ENCODE assay signal across 8 mouse cellular contexts in the genomic region with DNA sequence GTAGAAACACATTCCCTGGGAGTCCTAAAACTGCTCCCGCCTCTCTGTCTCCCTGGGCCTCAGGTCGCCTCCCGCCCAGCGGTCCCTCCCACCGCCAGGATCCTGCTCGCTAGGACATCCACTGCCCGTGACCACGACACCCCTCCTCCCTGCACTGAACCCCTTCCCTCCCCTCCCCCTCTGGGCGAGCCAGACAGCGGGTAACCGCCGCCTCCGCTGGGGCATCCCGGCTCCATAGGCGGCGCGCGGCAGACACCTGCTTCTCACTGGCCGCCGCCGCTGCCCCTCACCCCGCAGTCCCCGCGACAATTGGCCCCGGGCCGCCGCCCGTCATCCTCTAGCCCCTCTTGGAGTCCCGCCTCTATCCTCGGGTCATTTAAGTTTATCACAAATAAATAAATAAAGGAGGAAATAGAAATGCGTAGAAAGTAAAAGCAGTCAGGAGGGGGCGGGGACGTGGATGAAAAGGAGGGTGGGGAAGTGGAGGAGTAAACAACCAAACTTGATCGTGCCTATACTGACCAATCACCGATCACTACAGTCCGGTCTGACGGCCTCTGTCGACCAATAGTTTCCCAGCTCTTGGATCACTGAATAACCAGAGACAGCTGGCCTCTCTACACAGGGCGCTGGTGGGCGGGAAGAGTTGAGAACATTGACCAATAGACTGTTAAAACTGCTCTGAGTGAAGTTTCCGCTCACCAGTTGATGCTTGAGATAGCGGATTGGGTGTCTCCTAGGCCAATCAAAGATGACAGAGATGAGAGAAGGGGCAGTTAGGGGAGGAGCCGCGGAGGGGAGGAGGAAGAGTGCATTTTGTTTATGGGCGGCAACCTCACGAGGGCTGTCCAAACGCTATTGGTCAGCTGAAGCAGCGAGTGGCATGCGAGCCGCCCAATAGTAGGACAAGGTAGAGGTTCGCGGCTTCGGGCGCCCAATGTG. TPM values are rescaled to one million over a fixed set of nuclear protein-coding genes. Genes with fewer than 3 reads are reported as not detected.
DNase-seq lines count a peak whose midpoint lies in the region; ATAC-seq and TF ChIP-seq lines count a peak whose summit lies in the region.

No protein-coding gene starts in this region.

- H3K4me3 ChIP-seq in ES-E14 (ENCODE audit: insufficient read depth in 1 of 2, low read depth in 1 of 2, low read length in 2 of 2, poor library complexity in 1 of 2, severe bottlenecking in 1 of 2), result peak overlapping the region; percentile 91 to 99
- peak overlapping the region; percentile 96 for H3K4me3 ChIP-seq in forebrain, embryonic 15.5 days
- H3K4me3 ChIP-seq in lung, adult 2 months (replicated peaks; ENCODE audit: extremely low read depth, low read depth, low read length), result peak overlapping the region; percentile 75

- peak; percentile 86; the same call in 1 of the 2 replicates for TF ChIP-seq POLR2A in lung, adult 2 months (IDR thresholded peaks at IDR 0.05; ENCODE audit: borderline replicate concordance, extremely low read depth, low read depth, low read length)

- H3K9me3 ChIP-seq in ES-E14 (ENCODE audit: control insufficient read depth, insufficient read depth, low read depth, low read length), result no peaks in the 10 kb centered on the region
- H3K9me3 ChIP-seq in forebrain, embryonic 15.5 days, result no peaks in the 10 kb centered on the region

- no peak for TF ChIP-seq CTCF in lung, adult 2 months (IDR thresholded peaks at IDR 0.05; ENCODE audit: insufficient read depth, low read length)

- H3K27me3 ChIP-seq in forebrain, embryonic 15.5 days, result no peaks in the 10 kb centered on the region

- in situ Hi-C loops in ES-E14 (cut with MboI; ENCODE audit: low sequenced_read_pairs in 2 of 2, unreplicated experiment in 2 of 2), result no loop called here

- H3K36me3 ChIP-seq in ES-E14 (ENCODE audit: control insufficient read depth, insufficient read depth, low read length, poor library complexity, severe bottlenecking), result no peaks in the 10 kb centered on the region
- H3K36me3 ChIP-seq in forebrain, embryonic 15.5 days, result no peaks in the 10 kb centered on the region

- WGBS in forebrain, embryonic 15.5 days, result under 1% methylated on average over 53 of the region's 54 CpGs
- under 1% methylated on average over 54 of the region's 54 CpGs for WGBS in lung, adult 2 months

- DNase-seq in ES-E14 (ENCODE audit: low read depth, low spot score), result peak; percentile 98
- DNase-seq in cerebellum, adult 11-12 months, result peak; percentile 100
- peak; percentile 99 for DNase-seq in heart, postnatal 25 days (ENCODE audit: low spot score)
- DNase-seq in layer of hippocampus, adult 18-20 months (ENCODE audit: low spot score in 2 of 2), result peak; percentile 98 to 100
- peak; percentile 99 for DNase-seq in lung, adult 2 months
- DNase-seq in thymus, adult 18-20 months, result peak; percentile 97 to 99

- H3K4me2 ChIP-seq in forebrain, embryonic 15.5 days (replicated peaks), result peak overlapping the region; percentile 47

- peak overlapping the region; percentile 75 for H3K9ac ChIP-seq in ES-E14 (ENCODE audit: insufficient read depth, low read depth, low read length, poor library complexity, severe bottlenecking)
- peak overlapping the region; percentile 83 for H3K9ac ChIP-seq in forebrain, embryonic 15.5 days (replicated peaks)

- peak overlapping the region; percentile 89 for H3K27ac ChIP-seq in ES-E14 (ENCODE audit: insufficient read depth, low read depth, low read length, poor library complexity, severe bottlenecking)
- peak overlapping the region; percentile 99 for H3K27ac ChIP-seq in forebrain, embryonic 15.5 days (replicated peaks)

- intact Hi-C loops in heart, postnatal 25 days (cut with DNase I), result loop anchor here (5.0 to 10.0 kb wide), 2 partner anchors 38 to 490 kb away; no protein-coding TSS in a partner anchor

- ATAC-seq in forebrain, embryonic 15.5 days (replicated peaks), result peak; percentile 98
- ATAC-seq in neutrophil, adult 5-6 weeks (ENCODE audit: extremely low read depth, insufficient number of reproducible peaks, low FRiP score, poor library complexity, severe bottlenecking), result peak; percentile 89

- peaks cover 0 to 3% of the 10 kb centered on the region in 2 experiments; a peak in 2 of 4 replicates for H3K4me1 ChIP-seq in ES-E14 (ENCODE audit: control insufficient read depth in 2 of 2, insufficient read depth in 2 of 2, low read length in 2 of 2, poor library complexity in 1 of 2)
- H3K4me1 ChIP-seq in forebrain, embryonic 15.5 days, result peaks cover 20% of the 10 kb centered on the region
- H3K4me1 ChIP-seq in lung, adult 2 months (ENCODE audit: control insufficient read depth, insufficient read depth, low read length), result no peaks in the 10 kb centered on the region; the same call in 1 of the 2 replicates

TF ChIP-seq in ES-E14, 5 proteins besides CTCF, POLR2A, EP300 and RAD21:
- TF ChIP-seq ZNF384 (IDR thresholded peaks at IDR 0.05; ENCODE audit: low read depth, low read length), result no peak
- TF ChIP-seq CHD2 (IDR thresholded peaks at IDR 0.05; ENCODE audit: low read depth, low read length), result peak; percentile 93
- 0 out of 2 replicates have a peak, but pooled peaks have one; percentile 24 for TF ChIP-seq HCFC1 (IDR thresholded peaks at IDR 0.05; ENCODE audit: borderline replicate concordance, insufficient read depth, low read length)

RNA-seq across cellular contexts. Expression of gene Zbtb20, which starts 0.5 kb away (rescaled TPM):
- total RNA-seq in ES-E14 (2012; rRNA removed), result 3.5 and 4.0 TPM in 2 replicates
- polyA plus RNA-seq in forebrain, embryonic 15.5 days (2015; fragmentation: Nextera tagmentation; extraction: Ambion mirVana), result 143 and 149 TPM in 2 replicates
- total RNA-seq in heart, postnatal 25 days (2021), result 100 to 1,000 TPM; 167 to 189 TPM
- total RNA-seq in layer of hippocampus, adult 18-20 months (2021), result 100 to 1,000 TPM; 259 to 306 TPM
- polyA plus RNA-seq in lung, adult 2 months (2012; rRNA removed), result 29.9 and 30.7 TPM in 2 replicates
- 37.9 and 46.6 TPM in 2 replicates for total RNA-seq in neutrophil, adult 5-6 weeks (2017)

Comparison
In these comparisons a context has a peak if more than half of its experiments do, and no peak if none do; other contexts are left out.
1. Peak in every context shown above with its lines: DNase-seq, ATAC-seq, H3K4me3 ChIP-seq and H3K27ac ChIP-seq.